Mouse (Mus musculus): ENCODE data around the gene Ifna6. TPM values are rescaled to one million over a fixed set of nuclear protein-coding genes. Genes with fewer than 3 reads are reported as not detected.
A peak's percentile ranks its signal among the peaks of the same experiment; 100 is the strongest.

Gene Ifna6
- polyA plus RNA-seq, 1 experiment = not detected

DNA sequence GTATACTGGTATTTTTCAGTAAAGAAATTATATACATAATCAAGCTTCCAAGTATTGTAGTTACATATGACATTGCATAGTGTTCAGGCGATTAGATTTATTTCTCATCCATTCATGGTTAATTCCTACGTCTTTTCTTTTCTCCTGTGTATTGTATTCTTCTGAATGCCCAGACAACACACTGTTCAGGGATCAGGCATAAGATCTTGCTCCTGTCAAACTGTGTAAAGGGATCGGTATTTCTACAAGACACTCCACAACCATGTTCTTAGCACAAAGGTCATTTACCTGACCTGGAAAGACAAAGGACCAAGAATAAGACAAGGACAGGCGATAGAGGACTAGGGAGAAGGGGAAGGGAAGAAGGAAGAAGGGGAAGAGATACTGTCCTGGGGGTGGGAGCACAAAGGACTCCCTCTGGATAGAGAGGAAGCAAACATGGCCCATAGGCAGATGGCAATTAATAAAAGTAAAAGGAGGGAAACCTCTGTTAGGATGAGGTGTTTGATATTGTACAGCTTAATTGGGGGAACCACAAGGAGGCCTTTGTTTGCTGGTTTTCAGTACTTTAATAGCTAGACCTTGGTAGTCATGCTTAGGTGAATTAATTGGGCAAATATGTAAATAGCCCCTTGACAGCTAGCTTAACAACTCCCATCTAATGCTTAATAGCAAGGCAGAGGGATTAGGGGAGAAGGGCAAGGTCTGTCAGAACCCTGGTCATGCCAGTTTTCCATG is 24.0 kb downstream of the Ifna6 start:
- no peaks in the 10 kb centered on the region for H3K27me3 ChIP-seq (ENCODE audit: control insufficient read depth)
- H3K4me3 ChIP-seq (replicated peaks) = no peak overlapping the region
- H3K9me3 ChIP-seq (ENCODE audit: control insufficient read depth, low read length) = no peaks in the 10 kb centered on the region
- no peak for TF ChIP-seq GATA1 (IDR thresholded peaks at IDR 0.05; ENCODE audit: low read length)
- TF ChIP-seq TAL1 (IDR thresholded peaks at IDR 0.05; ENCODE audit: low read length) = no peak
- H3K36me3 ChIP-seq (ENCODE audit: control insufficient read depth) = no peaks in the 10 kb centered on the region
- H3K4me1 ChIP-seq (ENCODE audit: control insufficient read depth) = no peaks in the 10 kb centered on the region

GRCm38 (mm10) chr4:88859214-88859613 is 32.0 kb downstream of the Ifna6 start:
- Histone ChIP-seq H3K36me3 (ENCODE audit: control insufficient read depth) (no peaks in the 10 kb centered on the region), H3K27me3 (ENCODE audit: control insufficient read depth) (peaks cover 24% of the 10 kb centered on the region), H3K9me3 (ENCODE audit: control insufficient read depth, low read length) (no peaks in the 10 kb centered on the region), H3K4me3 (replicated peaks) (no peak overlapping the region), H3K4me1 (ENCODE audit: control insufficient read depth) (no peaks in the 10 kb centered on the region)
- TF ChIP-seq GATA1 (IDR thresholded peaks at IDR 0.05; ENCODE audit: low read length) = no peak
- TF ChIP-seq TAL1 (IDR thresholded peaks at IDR 0.05; ENCODE audit: low read length) = no peak

DNA sequence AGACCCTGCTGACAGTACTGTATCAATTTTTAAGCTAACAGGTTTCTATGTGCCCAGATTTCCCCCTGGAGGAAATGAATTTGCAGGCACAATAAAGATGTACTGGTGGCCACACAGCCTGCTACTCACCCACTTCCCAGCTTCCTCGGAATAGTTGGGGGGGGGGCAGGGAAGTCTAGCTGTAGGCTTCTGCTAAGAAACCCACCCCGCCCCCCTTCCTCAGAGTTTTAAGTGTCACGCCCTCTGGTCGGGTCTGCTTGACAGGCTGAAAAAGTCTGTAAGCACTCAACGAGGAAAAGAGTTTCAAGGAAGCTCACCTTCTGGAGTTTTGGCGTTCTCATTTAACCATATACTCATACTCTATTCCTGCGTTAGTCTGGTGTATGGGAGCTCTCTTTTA is 36.1 kb downstream of the Ifna6 start:
- Histone ChIP-seq H3K9me3 (ENCODE audit: control insufficient read depth, low read length) (no peaks in the 10 kb centered on the region), H3K27me3 (ENCODE audit: control insufficient read depth) (peaks cover 48% of the 10 kb centered on the region), H3K4me1 (ENCODE audit: control insufficient read depth) (peaks cover 10% of the 10 kb centered on the region), H3K36me3 (ENCODE audit: control insufficient read depth) (no peaks in the 10 kb centered on the region), H3K4me3 (replicated peaks) (no peak overlapping the region)
- TF ChIP-seq TAL1 (IDR thresholded peaks at IDR 0.05; ENCODE audit: low read length) (no peak), GATA1 (IDR thresholded peaks at IDR 0.05; ENCODE audit: low read length) (no peak)

DNA sequence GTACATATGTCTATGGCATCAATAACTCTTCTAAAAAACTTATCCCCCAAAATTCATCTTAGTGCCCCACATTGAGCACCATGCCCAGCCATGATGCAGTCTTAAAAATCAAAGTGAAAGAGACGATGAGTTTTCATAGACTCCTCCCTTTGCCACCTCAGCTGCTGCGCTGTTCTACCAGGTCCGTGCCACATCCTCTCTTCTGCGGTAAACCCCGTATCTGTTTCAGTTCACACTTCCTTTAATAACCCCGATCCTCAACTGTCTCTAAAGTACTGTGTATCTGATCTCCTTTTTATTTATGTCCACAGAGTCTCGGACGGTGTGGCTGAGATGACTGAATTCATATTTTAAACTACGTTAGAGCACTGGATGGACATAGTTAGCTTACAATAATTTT is 37.4 kb downstream of the Ifna6 start:
- Histone ChIP-seq H3K4me3 (replicated peaks) (no peak overlapping the region), H3K36me3 (ENCODE audit: control insufficient read depth) (no peaks in the 10 kb centered on the region), H3K9me3 (ENCODE audit: control insufficient read depth, low read length) (no peaks in the 10 kb centered on the region), H3K27me3 (ENCODE audit: control insufficient read depth) (peaks cover 48% of the 10 kb centered on the region), H3K4me1 (ENCODE audit: control insufficient read depth) (peaks cover 12% of the 10 kb centered on the region)
- no peak for TF ChIP-seq GATA1 (IDR thresholded peaks at IDR 0.05; ENCODE audit: low read length)
- no peak for TF ChIP-seq TAL1 (IDR thresholded peaks at IDR 0.05; ENCODE audit: low read length)

DNA sequence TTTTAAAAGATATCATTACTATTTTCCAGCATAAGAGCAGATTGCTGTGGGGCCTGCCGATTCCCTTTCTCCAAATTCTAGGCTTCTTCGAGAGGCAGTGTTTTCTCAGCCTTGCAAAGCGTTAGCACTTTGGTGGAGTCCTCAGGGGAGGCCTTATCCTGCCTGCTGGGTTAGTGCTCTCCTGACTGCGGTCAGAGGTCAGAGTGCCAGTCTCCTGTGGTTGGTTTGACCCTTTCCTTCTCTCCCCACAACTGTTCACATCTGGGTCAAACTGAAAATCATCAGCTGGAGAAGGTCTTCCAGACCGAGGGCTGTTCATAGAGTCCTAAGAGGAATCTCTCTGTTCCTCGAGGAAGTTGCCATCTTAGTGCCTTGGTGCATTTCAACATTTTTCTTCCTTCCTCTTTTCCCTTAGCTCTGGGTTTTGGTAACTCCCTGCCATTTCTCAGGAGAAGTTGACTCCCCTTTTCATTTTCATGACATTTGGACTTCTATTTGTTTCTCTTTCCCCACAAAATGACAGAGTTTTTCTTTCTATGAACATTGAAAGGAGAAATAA is 37.9 kb downstream of the Ifna6 start:
- Histone ChIP-seq H3K4me3 (replicated peaks) (no peak overlapping the region), H3K36me3 (ENCODE audit: control insufficient read depth) (no peaks in the 10 kb centered on the region), H3K27me3 (ENCODE audit: control insufficient read depth) (peaks cover 48% of the 10 kb centered on the region), H3K4me1 (ENCODE audit: control insufficient read depth) (peaks cover 12% of the 10 kb centered on the region), H3K9me3 (ENCODE audit: control insufficient read depth, low read length) (no peaks in the 10 kb centered on the region)
- TF ChIP-seq TAL1 (IDR thresholded peaks at IDR 0.05; ENCODE audit: low read length) (no peak), GATA1 (IDR thresholded peaks at IDR 0.05; ENCODE audit: low read length) (no peak)

- H3K4me1 ChIP-seq (ENCODE audit: control insufficient read depth) = peaks cover 12% of the 10 kb centered on the region
- H3K4me3 ChIP-seq (replicated peaks) = peak overlapping the region; percentile 71
- H3K27me3 ChIP-seq (ENCODE audit: control insufficient read depth) = peaks cover 41% of the 10 kb centered on the region
- no peaks in the 10 kb centered on the region for H3K36me3 ChIP-seq (ENCODE audit: control insufficient read depth)
- no peaks in the 10 kb centered on the region for H3K9me3 ChIP-seq (ENCODE audit: control insufficient read depth, low read length)
- TF ChIP-seq GATA1 (IDR thresholded peaks at IDR 0.05; ENCODE audit: low read length) (no peak), TAL1 (IDR thresholded peaks at IDR 0.05; ENCODE audit: low read length) (no peak)
These were observed 40.2 kb downstream of the Ifna6 start for GRCm38 (mm10) chr4:88867366-88867925.

DNA sequence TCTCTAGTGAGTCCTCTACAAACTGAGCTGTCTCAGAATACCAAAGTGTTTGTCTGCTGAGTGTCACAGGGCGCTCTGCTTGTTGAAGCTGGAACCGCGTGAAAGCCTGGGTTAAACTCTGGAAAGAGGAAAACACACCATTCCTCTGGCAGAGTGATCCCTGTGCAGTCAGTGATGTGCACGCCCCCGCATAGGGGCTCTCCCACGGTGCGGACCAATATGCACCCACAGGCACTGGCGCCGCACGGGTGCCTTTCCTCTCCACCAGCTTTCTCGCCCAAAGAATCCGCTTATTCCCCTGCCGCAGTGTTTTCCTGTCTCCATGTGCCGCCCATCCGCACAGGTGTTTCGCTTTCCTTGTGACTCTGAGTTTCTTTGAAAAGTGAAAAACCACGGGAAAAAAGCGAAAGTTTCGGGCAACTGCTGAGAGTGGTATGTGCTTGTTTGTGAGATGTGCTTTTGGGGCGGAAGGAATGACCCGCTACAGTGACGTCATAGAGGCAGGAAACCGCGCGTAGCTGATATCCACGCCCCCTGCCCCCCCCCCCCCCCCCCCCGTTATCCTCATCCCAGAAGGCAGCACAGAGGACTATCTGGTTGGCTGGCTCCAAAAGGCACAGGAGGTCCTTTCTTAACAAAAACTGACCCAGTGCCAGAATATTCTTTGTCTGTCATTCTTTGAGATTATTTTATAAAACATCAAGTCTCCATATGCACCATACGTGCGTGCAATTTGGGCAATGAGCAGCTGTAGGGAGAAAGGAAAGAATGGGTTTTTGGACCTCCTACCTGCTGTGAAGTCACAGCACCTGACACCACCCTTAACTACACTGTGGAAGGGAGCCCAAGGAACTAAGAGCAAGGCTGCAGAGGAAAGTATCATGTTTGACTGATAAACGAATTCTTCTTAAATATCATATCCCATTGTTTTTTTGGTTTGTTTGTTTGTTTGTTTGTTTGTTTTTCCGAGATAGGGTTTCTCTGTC is 41.0 kb downstream of the Ifna6 start:
- Histone ChIP-seq H3K4me3 (replicated peaks) (peak overlapping the region; percentile 71), H3K36me3 (ENCODE audit: control insufficient read depth) (no peaks in the 10 kb centered on the region), H3K4me1 (ENCODE audit: control insufficient read depth) (peaks cover 12% of the 10 kb centered on the region), H3K27me3 (ENCODE audit: control insufficient read depth) (peaks cover 34% of the 10 kb centered on the region), H3K9me3 (ENCODE audit: control insufficient read depth, low read length) (no peaks in the 10 kb centered on the region)
- no peak for TF ChIP-seq GATA1 (IDR thresholded peaks at IDR 0.05; ENCODE audit: low read length)
- no peak for TF ChIP-seq TAL1 (IDR thresholded peaks at IDR 0.05; ENCODE audit: low read length)

- no peak for TF ChIP-seq TAL1 (IDR thresholded peaks at IDR 0.05; ENCODE audit: low read length)
- no peak for TF ChIP-seq GATA1 (IDR thresholded peaks at IDR 0.05; ENCODE audit: low read length)
- Histone ChIP-seq H3K36me3 (ENCODE audit: control insufficient read depth) (no peaks in the 10 kb centered on the region), H3K27me3 (ENCODE audit: control insufficient read depth) (no peaks in the 10 kb centered on the region; the same call in 1 of the 2 replicates), H3K4me3 (replicated peaks) (no peak overlapping the region), H3K4me1 (ENCODE audit: control insufficient read depth) (peaks cover 31% of the 10 kb centered on the region), H3K9me3 (ENCODE audit: control insufficient read depth, low read length) (no peaks in the 10 kb centered on the region)
These were observed 45.5 kb downstream of the Ifna6 start for GRCm38 (mm10) chr4:88872691-88873090.
